Mouse (Mus musculus): Measurements from ENCODE around the gene Pik3cg.

Gene Pik3cg

GRCm38 (mm10) chr12:32201070-32201585 lies 7.3 kb downstream of the Pik3cg start:
- no peak for DNase-seq (ENCODE audit: low spot score in 2 of 2)

- DNase-seq (ENCODE audit: low spot score in 2 of 2), result no peak
Measured at GRCm38 (mm10) chr12:32200387-32201069, 7.9 kb downstream of the Pik3cg start.

DNA sequence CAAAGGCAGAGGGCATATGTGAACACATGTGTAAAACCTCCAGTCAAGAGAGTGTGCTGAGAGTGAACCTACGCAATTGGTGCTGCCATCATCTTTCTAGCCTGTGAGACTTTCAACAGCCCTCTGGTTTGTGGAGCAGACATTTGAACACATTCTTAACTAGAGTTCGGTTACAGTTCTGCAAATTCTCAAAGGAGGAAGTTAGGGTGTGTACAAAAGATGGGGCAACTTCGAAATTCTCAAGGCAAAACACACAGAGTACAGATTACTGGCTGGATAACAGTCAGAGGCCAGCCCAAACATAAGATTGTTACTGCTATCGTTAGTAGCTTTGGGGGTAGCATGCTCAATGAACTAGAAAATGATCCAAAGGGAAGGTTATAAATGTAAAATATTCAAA lies 9.0 kb downstream of the Pik3cg start:
- DNase-seq (ENCODE audit: low spot score in 2 of 2), result no peak

DNA sequence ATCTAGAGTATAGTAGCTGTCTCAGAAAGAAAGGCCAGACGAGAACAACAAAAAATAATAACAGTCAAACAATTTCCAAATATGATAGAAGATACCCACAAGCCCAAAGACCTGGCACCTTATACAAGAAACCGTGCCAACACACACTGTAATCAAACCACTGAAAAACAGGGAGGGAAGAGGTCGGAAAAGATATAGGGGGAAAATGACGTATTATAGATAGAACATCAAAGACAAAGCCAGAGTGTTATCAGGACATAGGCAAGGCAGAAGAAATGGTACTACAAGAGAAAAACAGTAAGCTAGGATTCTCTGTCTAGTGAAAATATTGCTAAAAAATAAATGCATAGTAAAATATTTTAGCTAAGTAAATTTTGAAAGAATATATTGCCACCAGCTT lies 10.4 kb downstream of the Pik3cg start:
- DNase-seq (ENCODE audit: low spot score in 2 of 2), result no peak

- DNase-seq (ENCODE audit: low spot score in 2 of 2), result no peak
Measured at GRCm38 (mm10) chr12:32195000-32195399, 13.5 kb downstream of the Pik3cg start.

DNA sequence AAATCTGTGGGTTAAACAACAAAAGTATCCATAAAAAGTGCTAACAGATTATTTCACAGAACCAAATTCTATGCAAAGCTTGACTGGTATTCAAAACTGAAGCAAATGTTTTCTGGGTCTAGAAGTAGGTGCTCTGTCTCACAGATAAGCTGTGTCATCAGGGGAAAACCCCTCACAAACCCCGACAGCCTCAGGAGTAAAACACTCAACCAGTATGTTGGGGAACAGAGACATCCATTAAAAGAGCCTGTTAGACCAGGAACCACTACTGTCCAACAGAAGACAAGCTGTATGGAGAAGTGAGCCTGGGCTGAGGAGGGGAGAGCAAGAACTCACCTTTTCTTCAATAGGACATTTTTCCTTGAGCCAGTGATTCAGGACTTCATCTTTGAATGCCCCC lies 14.1 kb downstream of the Pik3cg start:
- DNase-seq (ENCODE audit: low spot score in 2 of 2), result no peak

GRCm38 (mm10) chr12:32190927-32191326 lies 17.5 kb downstream of the Pik3cg start:
- DNase-seq (ENCODE audit: low spot score in 2 of 2), result no peak

DNA sequence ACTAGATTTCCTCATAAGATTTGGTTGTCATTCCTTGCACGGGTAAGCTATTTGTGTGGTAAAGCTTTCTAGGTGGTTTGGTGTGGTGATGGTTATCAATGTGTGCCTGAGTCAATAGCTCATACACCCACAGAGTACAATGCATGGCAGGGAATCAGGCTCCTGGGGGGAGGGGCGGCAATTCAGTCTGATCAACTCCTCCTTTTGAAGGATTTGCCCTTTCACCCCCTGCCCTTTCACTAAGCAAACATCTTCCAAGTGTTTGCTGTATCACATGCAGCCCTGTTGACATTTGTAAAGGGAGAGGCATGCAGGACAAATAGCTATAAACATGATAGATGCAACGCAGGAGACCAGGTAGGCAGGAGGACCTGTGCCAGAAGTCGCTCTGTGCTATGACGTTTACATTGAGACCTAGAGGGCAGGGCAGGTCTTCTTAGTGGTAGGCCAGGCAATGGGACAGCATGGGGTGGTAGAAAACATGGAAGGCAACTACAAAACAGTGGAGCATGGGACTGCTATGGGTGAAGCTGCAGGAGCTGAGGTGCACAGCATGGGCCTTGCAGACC lies 20.7 kb downstream of the Pik3cg start:
- DNase-seq (ENCODE audit: low spot score in 2 of 2), result no peak

- no peak for DNase-seq (ENCODE audit: low spot score in 2 of 2)
Measured at GRCm38 (mm10) chr12:32186627-32187255, 21.7 kb downstream of the Pik3cg start.

- no peak for DNase-seq (ENCODE audit: low spot score in 2 of 2)
Measured at GRCm38 (mm10) chr12:32184874-32185273, 23.6 kb downstream of the Pik3cg start.

GRCm38 (mm10) chr12:32183584-32183983 lies 24.9 kb downstream of the Pik3cg start:
- DNase-seq (ENCODE audit: low spot score in 2 of 2), result no peak

- no peak for DNase-seq (ENCODE audit: low spot score in 2 of 2)
Measured at GRCm38 (mm10) chr12:32182632-32183419, 25.6 kb downstream of the Pik3cg start.

GRCm38 (mm10) chr12:32181885-32182284 lies 26.6 kb downstream of the Pik3cg start:
- no peak for DNase-seq (ENCODE audit: low spot score in 2 of 2)

- DNase-seq (ENCODE audit: low spot score in 2 of 2), result no peak
Measured at GRCm38 (mm10) chr12:32174437-32174836, 34.0 kb downstream of the Pik3cg start.

DNA sequence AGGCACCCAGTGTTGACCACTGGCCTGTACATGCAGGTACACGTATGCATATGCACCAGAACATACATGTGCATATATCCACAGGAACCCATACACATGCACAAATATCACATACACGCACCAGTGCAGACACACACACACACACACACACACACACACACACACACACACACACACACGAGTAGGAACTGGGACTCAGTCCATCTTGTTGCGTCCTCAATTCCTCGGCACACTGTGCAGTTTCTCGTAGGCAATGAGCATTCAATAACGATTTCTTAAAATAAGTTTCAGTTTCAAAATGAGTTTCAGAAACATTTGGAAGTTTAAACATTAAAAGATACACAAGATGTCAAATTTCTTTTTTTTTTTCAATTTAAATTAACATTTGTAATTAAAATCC lies 35.6 kb downstream of the Pik3cg start:
- DNase-seq (ENCODE audit: low spot score in 2 of 2), result no peak

GRCm38 (mm10) chr12:32169164-32169563 lies 39.3 kb downstream of the Pik3cg start:
- no peak for DNase-seq (ENCODE audit: low spot score in 2 of 2)

DNA sequence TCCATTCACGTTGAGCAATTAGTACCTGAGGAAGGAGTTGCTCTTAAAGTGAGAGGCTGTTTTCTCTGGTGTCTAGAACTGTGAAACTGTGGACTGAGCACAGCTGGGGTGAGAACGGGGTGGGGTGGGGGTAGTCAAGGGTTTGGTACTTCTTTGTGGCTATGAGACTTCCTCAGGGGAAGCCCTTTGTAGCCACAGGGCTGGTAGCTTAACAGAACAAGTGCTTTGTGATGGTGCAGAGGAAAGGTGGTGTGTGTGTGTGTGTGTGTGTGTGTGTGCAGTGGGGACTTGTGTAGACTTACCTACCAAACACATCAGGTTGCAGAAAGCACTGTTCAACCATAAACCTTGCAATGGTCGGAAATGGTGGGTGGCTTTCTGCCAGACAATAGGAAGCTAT lies 39.7 kb downstream of the Pik3cg start:
- no peak for DNase-seq (ENCODE audit: low spot score in 2 of 2)

DNA sequence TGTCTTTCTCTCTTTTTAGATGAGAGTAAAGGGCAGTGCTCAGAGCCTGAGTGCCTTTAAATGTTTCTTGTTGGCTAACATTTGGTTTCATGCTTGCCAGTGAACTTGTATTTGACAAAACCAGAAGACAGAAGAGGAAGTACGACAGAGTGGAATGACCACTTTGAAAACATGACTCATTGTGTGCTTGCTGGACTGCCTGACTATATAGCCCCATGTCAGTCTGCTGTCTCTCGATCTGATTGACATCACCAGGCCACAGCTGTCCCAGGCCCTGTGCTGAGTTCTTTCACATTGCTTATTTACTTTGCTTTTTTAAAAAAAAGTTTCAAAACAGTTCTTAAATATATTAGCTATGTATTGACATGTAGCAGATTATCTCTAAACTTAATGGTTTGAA lies 44.8 kb downstream of the Pik3cg start:
- no peak for DNase-seq (ENCODE audit: low spot score in 2 of 2)

DNA sequence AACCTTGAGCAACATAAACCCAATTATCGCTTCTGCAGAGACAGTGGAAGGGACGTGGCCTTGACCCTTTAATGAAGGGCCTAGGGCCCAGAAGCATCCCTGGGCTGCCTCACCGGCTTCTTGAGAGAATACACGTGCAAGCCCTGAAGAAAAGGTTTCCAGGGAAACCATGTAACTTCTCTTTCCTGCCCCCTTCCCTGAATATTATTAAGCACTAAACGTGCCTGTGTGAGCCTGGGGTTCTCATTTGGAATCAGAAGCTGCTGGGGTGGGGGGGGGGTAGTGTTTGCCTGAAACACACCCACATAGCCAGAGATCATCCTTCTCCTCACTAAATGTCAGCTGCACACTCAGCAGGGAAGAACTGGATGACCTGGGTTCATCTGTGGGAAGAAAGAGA lies 49.7 kb downstream of the Pik3cg start:
- no peak for DNase-seq (ENCODE audit: low spot score in 2 of 2)

DNA sequence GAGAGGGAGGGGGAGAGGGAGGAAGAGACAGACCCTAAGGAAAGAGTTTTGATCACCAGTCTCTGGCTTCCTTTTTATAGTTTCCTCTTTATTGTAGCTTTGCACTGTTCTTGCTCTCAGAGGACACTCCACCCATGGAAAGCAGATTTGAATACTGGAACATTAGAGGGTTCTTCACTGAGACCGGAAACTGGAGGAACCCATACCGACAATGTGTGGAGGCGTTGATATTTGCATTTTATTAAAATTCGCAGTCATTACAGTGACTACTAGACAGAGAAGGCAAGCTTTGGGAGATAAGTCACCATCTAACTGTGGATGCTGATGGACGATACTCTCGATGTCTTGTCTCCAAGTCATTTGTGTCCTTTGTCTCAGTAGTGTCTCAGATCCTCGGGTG lies 61.9 kb downstream of the Pik3cg start:
- DNase-seq (ENCODE audit: low spot score in 2 of 2), result no peak

- no peak for DNase-seq (ENCODE audit: low spot score in 2 of 2)
Measured at GRCm38 (mm10) chr12:32145651-32146050, 62.8 kb downstream of the Pik3cg start.

GRCm38 (mm10) chr12:32144513-32144912 lies 63.9 kb downstream of the Pik3cg start:
- peak in 1 of 2 experiments; percentile 71 for DNase-seq (ENCODE audit: low spot score in 2 of 2)

Data from left cerebral cortex, adult 9 months (tissue).